Mouse (Mus musculus) midbrain, embryonic 15.5 days (tissue): ENCODE results near the gene Ranbp1. TPM values are rescaled to one million over a fixed set of nuclear protein-coding genes. Genes with fewer than 3 reads are reported as not detected.
A peak's percentile ranks its signal among the peaks of the same experiment; 100 is the strongest.
"Not testable (repeated sequence)": the region's sequence is repeated elsewhere in the genome, so short reads cannot be mapped to it uniquely, and the experiment has no call there.

Experiments
- ATAC-seq: fragments of 200-750 bp; cut with Nextera tagmentation; replicated peaks from 2 replicates; pipeline ENCODE4 v1.8.0; 2017; ENCODE audit warnings: moderate TSS enrichment
- H3K27ac ChIP-seq: fragments of 300-500 bp; sonication (generic); 2 replicates; pipeline ENCODE4 v1.5.1; 2015; ENCODE audit warnings: mild to moderate bottlenecking, inconsistent platforms
- H3K27me3 ChIP-seq: fragments of 300-500 bp; sonication (generic); replicated peaks from 2 replicates; pipeline ENCODE4 v1.6.1; 2015; ENCODE audit warnings: inconsistent platforms
- H3K36me3 ChIP-seq: fragments of 300-500 bp; sonication (generic); replicated peaks from 2 replicates; pipeline ENCODE4 v1.6.1; 2015; ENCODE audit warnings: inconsistent platforms
- H3K4me1 ChIP-seq: fragments of 300-500 bp; sonication (generic); 2 replicates; pipeline ENCODE4 v1.6.1; 2015; ENCODE audit warnings: inconsistent platforms
- H3K4me2 ChIP-seq: fragments of 300-500 bp; sonication (generic); 2 replicates; pipeline ENCODE4 v1.6.1; 2015; ENCODE audit warnings: inconsistent platforms, mild to moderate bottlenecking, moderate library complexity
- H3K4me3 ChIP-seq: fragments of 300-500 bp; sonication (generic); 2 replicates; pipeline ENCODE4 v1.5.1; 2015; ENCODE audit warnings: mild to moderate bottlenecking, inconsistent platforms
- H3K9ac ChIP-seq: fragments of 300-500 bp; sonication (generic); 2 replicates; pipeline ENCODE4 v1.6.1; 2015; ENCODE audit warnings: mild to moderate bottlenecking, inconsistent platforms
- H3K9me3 ChIP-seq: fragments of 300-500 bp; sonication (generic); 2 replicates; pipeline ENCODE4 v1.6.1; 2016; ENCODE audit warnings: inconsistent platforms
- WGBS: fragments of 180-500 bp; shearing (Covaris S2); methylation state at CpG from one replicate; pipeline ENCODE4 v1.1.7; 2015; ENCODE audit warnings: mixed read lengths; 5-methylcytosine and 5-hydroxymethylcytosine counted together
- microRNA counts: library from miRNA; unstranded; fragments of <30 nt; microRNA quantifications from one replicate; lab custom pipeline; 2016
- microRNA-seq: library from miRNA; unstranded; fragments of <30 nt; microRNA quantifications from one replicate; pipeline ENCODE4, GENCODE M21; 2016
- polyA plus RNA-seq: library from polyadenylated mRNA; unstranded; fragments of >200 nt; fragmentation: Nextera tagmentation; extraction: Ambion mirVana; gene quantifications from 2 replicates; pipeline ENCODE4 v1.2.1, GENCODE M21; 2015

The Ranbp1 gene
- polyA plus RNA-seq, 1 experiment from 2014 or later = 360 TPM

- ATAC-seq, H3K9ac ChIP-seq, H3K27ac ChIP-seq, H3K4me2 ChIP-seq, H3K36me3 ChIP-seq, H3K4me3 ChIP-seq, H3K9me3 ChIP-seq, H3K27me3 ChIP-seq: not testable (repeated sequence)
- WGBS = 39% methylated on average over 3 of the region's 3 CpGs
- peaks cover 27% of the 10 kb centered on the region for H3K4me1 ChIP-seq
These were observed 53.0 kb downstream of the Ranbp1 start for GRCm38 (mm10) chr16:18195561-18195960.

DNA sequence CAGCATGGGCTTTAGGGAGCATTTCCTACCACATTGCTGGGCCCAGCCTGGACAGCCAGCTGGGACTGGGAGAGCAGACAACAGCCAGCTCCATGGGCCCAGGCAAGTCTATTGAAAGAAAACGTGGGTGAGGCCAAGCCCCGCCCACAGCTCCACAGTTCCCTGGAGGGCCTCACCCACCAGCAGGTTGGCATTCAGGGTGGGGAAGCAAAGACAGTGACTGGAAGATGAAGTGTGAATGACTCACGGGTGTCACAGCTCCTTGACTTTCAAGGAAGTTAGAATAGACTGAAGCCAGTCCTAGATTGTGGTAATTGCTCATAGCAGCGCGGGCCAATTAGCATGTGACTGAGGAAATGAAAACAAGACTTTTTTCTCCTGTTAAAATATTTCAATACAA, 53.5 kb downstream of the Ranbp1 start:
- 53% methylated on average over 5 of the region's 5 CpGs for WGBS
- H3K4me3 ChIP-seq = no peak overlapping the region
- H3K27me3 ChIP-seq = no peaks in the 10 kb centered on the region
- H3K9ac ChIP-seq = no peak overlapping the region
- H3K36me3 ChIP-seq = no peaks in the 10 kb centered on the region
- H3K9me3 ChIP-seq = no peaks in the 10 kb centered on the region
- no peak for ATAC-seq
- no peak overlapping the region for H3K27ac ChIP-seq
- H3K4me2 ChIP-seq = no peak overlapping the region
- H3K4me1 ChIP-seq = peaks cover 27% of the 10 kb centered on the region

GRCm38 (mm10) chr16:18194208-18194985, 54.1 kb downstream of the Ranbp1 start:
- no peaks in the 10 kb centered on the region for H3K36me3 ChIP-seq
- 60% methylated on average over 15 of the region's 15 CpGs for WGBS
- H3K9me3 ChIP-seq = no peaks in the 10 kb centered on the region
- H3K9ac ChIP-seq = no peak overlapping the region
- peaks cover 27% of the 10 kb centered on the region for H3K4me1 ChIP-seq
- no peak overlapping the region for H3K4me2 ChIP-seq
- no peak overlapping the region for H3K27ac ChIP-seq
- ATAC-seq = peak; percentile 15; the same call in 1 of the 2 replicates
- no peaks in the 10 kb centered on the region for H3K27me3 ChIP-seq
- no peak overlapping the region for H3K4me3 ChIP-seq

GRCm38 (mm10) chr16:18191006-18191405, 57.5 kb downstream of the Ranbp1 start:
- H3K4me2 ChIP-seq = no peak overlapping the region
- 77% methylated on average over 2 of the region's 2 CpGs for WGBS
- H3K4me3 ChIP-seq = no peak overlapping the region
- no peak overlapping the region for H3K9ac ChIP-seq
- H3K9me3 ChIP-seq = no peaks in the 10 kb centered on the region
- ATAC-seq = no peak
- H3K27ac ChIP-seq = no peak overlapping the region
- peaks cover 14% of the 10 kb centered on the region for H3K4me1 ChIP-seq
- no peaks in the 10 kb centered on the region for H3K27me3 ChIP-seq
- H3K36me3 ChIP-seq = no peaks in the 10 kb centered on the region

MicroRNA genes within 50 kb of the gene (microRNA counts, 519-probe panel; counts per million panel counts)
- 2,177 counts per million, percentile 28 among the panel's probes with 10 or more counts for microRNA mmu-miR-1306 (lab: Ali Mortazavi, UCI)

Small RNAs within 50 kb of the gene (microRNA-seq; reads per million reads assigned to microRNA genes)
- 0.55 reads per million for gene Gm24572
- 238 reads per million, percentile 63 among the genes with 10 or more reads in this experiment for gene Mir1306

Other genes with a start within 250 kb of the Ranbp1 start
- 160 and 171 TPM in 2 replicates for gene Dgcr6, start 195.9 kb downstream of the Ranbp1 start, polyA plus RNA-seq
- gene Prodh, start 158.5 kb downstream of the Ranbp1 start, polyA plus RNA-seq = 3.7 and 5.0 TPM in 2 replicates
- 25.0 and 27.2 TPM in 2 replicates for gene Rtn4r, start 121.1 kb downstream of the Ranbp1 start, polyA plus RNA-seq
- 0.14 TPM in 1 of 2 replicates, not detected in the other for gene Ccdc188, start 30.9 kb downstream of the Ranbp1 start, polyA plus RNA-seq
- 15.4 and 19.9 TPM in 2 replicates for gene Zdhhc8, start 13.6 kb downstream of the Ranbp1 start, polyA plus RNA-seq
- 107 and 122 TPM in 2 replicates for gene Trmt2a, start 53 bp downstream of the Ranbp1 start, polyA plus RNA-seq
- 5.1 TPM in 1 of 2 replicates, not detected in the other for gene Gm49776, start 9.6 kb upstream of the Ranbp1 start, polyA plus RNA-seq
- gene Dgcr8, start 40.5 kb upstream of the Ranbp1 start, polyA plus RNA-seq = 37.5 and 38.9 TPM in 2 replicates
- 74.3 and 83.1 TPM in 2 replicates for gene Tango2, start 99.4 kb upstream of the Ranbp1 start, polyA plus RNA-seq
- 94.4 and 99.5 TPM in 2 replicates for gene Arvcf, start 99.5 kb upstream of the Ranbp1 start, polyA plus RNA-seq
- 34.0 and 35.5 TPM in 2 replicates for gene Txnrd2, start 177.7 kb upstream of the Ranbp1 start, polyA plus RNA-seq
- 104 and 107 TPM in 2 replicates for gene Comt, start 178.1 kb upstream of the Ranbp1 start, polyA plus RNA-seq
- gene Gnb1l, start 250.0 kb upstream of the Ranbp1 start, polyA plus RNA-seq = 18.1 and 20.0 TPM in 2 replicates